Comparison of ENCODE assay signal across 17 mouse cellular contexts in genomic region chr9:42652309-42652708, GRCm38 (mm10).
"Had no signal": no experiment of that assay in that cellular context is flagged by ENCODE, and none has a peak within 500 bp of the region (broad histone marks: within the 10 kb centered on the region; RNA-seq: fewer than 3 reads in every experiment).

No protein-coding gene starts in this region.

- H3K4me3 ChIP-seq: heart, adult 2 months; heart, embryonic 13.5 days; heart, embryonic 15.5 days; hindbrain, embryonic 13.5 days; hindbrain, embryonic 15.5 days; kidney, embryonic 15.5 days; limb, embryonic 13.5 days; limb, embryonic 15.5 days had no signal

- DNase-seq: gastrocnemius, postnatal 36 days; heart, adult 11 months; heart, adult 2 months; layer of hippocampus, adult 9-11 months; layer of hippocampus, postnatal 36 days; left cerebral cortex, postnatal 4 days had no signal

- H3K36me3 ChIP-seq: heart, embryonic 13.5 days; heart, embryonic 15.5 days; hindbrain, embryonic 13.5 days; hindbrain, embryonic 15.5 days; kidney, embryonic 15.5 days; limb, embryonic 13.5 days; limb, embryonic 15.5 days had no signal

- H3K4me1 ChIP-seq: heart, embryonic 13.5 days; heart, embryonic 15.5 days; kidney, embryonic 15.5 days; limb, embryonic 13.5 days; limb, embryonic 15.5 days had no signal

- H3K27me3 ChIP-seq: hindbrain, embryonic 15.5 days; kidney, embryonic 15.5 days; limb, embryonic 15.5 days had no signal

- ATAC-seq: hindbrain, postnatal 0 days; intestine, embryonic 16.5 days had no signal

- H3K9me3 ChIP-seq: heart, embryonic 13.5 days; heart, embryonic 15.5 days; hindbrain, embryonic 13.5 days; hindbrain, embryonic 15.5 days; kidney, embryonic 15.5 days; limb, embryonic 13.5 days; limb, embryonic 15.5 days had no signal

- H3K27ac ChIP-seq: heart, adult 2 months; heart, embryonic 13.5 days; heart, embryonic 15.5 days; hindbrain, embryonic 13.5 days; hindbrain, embryonic 15.5 days; hindbrain, postnatal 0 days; kidney, embryonic 15.5 days; kidney, postnatal 0 days; limb, embryonic 13.5 days; limb, embryonic 15.5 days had no signal

- H3K9ac ChIP-seq: heart, embryonic 13.5 days; heart, embryonic 15.5 days; hindbrain, embryonic 13.5 days; hindbrain, embryonic 15.5 days; kidney, embryonic 15.5 days; limb, embryonic 13.5 days; limb, embryonic 15.5 days had no signal

- H3K4me2 ChIP-seq: heart, embryonic 11.5 days; heart, embryonic 13.5 days; heart, embryonic 15.5 days; hindbrain, embryonic 13.5 days; hindbrain, embryonic 15.5 days; kidney, embryonic 15.5 days; limb, embryonic 13.5 days; limb, embryonic 15.5 days had no signal
